In genomic region chr8:120678447-120678846, GRCm38 (mm10) we compare ENCODE assay signal across 9 mouse cellular contexts. TPM values are rescaled to one million over a fixed set of nuclear protein-coding genes. Genes with fewer than 3 reads are reported as not detected.
DNase-seq lines count a peak whose midpoint lies in the region; ATAC-seq and TF ChIP-seq lines count a peak whose summit lies in the region.
"Had no signal": no experiment of that assay in that cellular context is flagged by ENCODE, and none has a peak within 500 bp of the region (broad histone marks: within the 10 kb centered on the region; RNA-seq: fewer than 3 reads in every experiment).

No protein-coding gene starts in this region.

- peak; percentile 87 for ATAC-seq in inflammation-experienced regulatory T-cells, adult 6 months
- ATAC-seq in megakaryocyte-erythroid progenitor cell, adult 5-6 weeks (replicated peaks; ENCODE audit: low FRiP score, low TSS enrichment, poor library complexity, severe bottlenecking), result peak; percentile 77

- peak; percentile 75 for DNase-seq in adipocyte (ENCODE audit: low spot score)
- peak; percentile 81 to 84 for DNase-seq in cerebellum, postnatal 36 days
- peak; percentile 91 for DNase-seq in gastrocnemius, adult 2 months
- DNase-seq in left cerebral cortex, adult 8-10 months (ENCODE audit: low spot score in 2 of 2), result peak; percentile 60 to 81
- peak; percentile 81 for DNase-seq in right cerebral cortex, postnatal 25 days
- peak; percentile 87 for DNase-seq in urinary bladder, postnatal 25 days (ENCODE audit: low spot score)

- TF ChIP-seq CTCF in gastrocnemius, adult 2 months (IDR thresholded peaks at IDR 0.05), result no peak; the same call in none of the 2 replicates

- H3K4me3 ChIP-seq in gastrocnemius, adult 2 months, result no peak overlapping the region
- H3K4me3 ChIP-seq: neural tube, embryonic 12.5 days had no signal

- intact Hi-C loops in gastrocnemius, adult 2 months (cut with DNase I), result loop anchor here (1.0 to 10.0 kb wide), 3 partner anchors 118 to 426 kb away; partner anchors contain the start of gene Mthfsd

- no peak overlapping the region for H3K27ac ChIP-seq in gastrocnemius, adult 2 months
- H3K27ac ChIP-seq: neural tube, embryonic 12.5 days had no signal

RNA-seq across cellular contexts. Expression of gene Emc8, which starts 10.1 kb away (rescaled TPM):
- 10 to 100 TPM; 22.2 to 25.6 TPM for total RNA-seq in gastrocnemius, adult 2 months (2021)
- polyA plus RNA-seq in inflammation-experienced regulatory T-cells, adult 6 months (2017; shearing (Covaris generic)), result 10 to 100 TPM; 41.3 to 90.8 (median 53.1) TPM
- total RNA-seq in left cerebral cortex, adult 8-10 months (2022), result 10 to 100 TPM; 60.5 to 72.0 (median 69.4) TPM
- 32.8 and 36.5 TPM in 2 replicates for total RNA-seq in megakaryocyte-erythroid progenitor cell, adult 5-6 weeks (2014; fragmentation: Nextera tagmentation)
- total RNA-seq in megakaryocyte-erythroid progenitor cell, adult 5-6 weeks (2017), result 69.8 and 87.1 TPM in 2 replicates

RNA-seq across cellular contexts. Expression of gene Cox4i1, which starts 10.4 kb away (rescaled TPM):
- 1,000 to 10,000 TPM; 1,376 to 1,812 TPM for total RNA-seq in gastrocnemius, adult 2 months (2021)
- polyA plus RNA-seq in inflammation-experienced regulatory T-cells, adult 6 months (2017; shearing (Covaris generic)), result 1,000 to 10,000 TPM; 1,064 to 1,179 (median 1,122) TPM
- 1,000 to 10,000 TPM; 1,070 to 1,158 (median 1,126) TPM for total RNA-seq in left cerebral cortex, adult 8-10 months (2022)
- 1,045 and 1,237 TPM in 2 replicates for total RNA-seq in megakaryocyte-erythroid progenitor cell, adult 5-6 weeks (2014; fragmentation: Nextera tagmentation)
- total RNA-seq in megakaryocyte-erythroid progenitor cell, adult 5-6 weeks (2017), result 386 and 612 TPM in 2 replicates

RNA-seq across cellular contexts. Expression of gene Gm27021, which starts 10.6 kb away (rescaled TPM):
- not detected for total RNA-seq in gastrocnemius, adult 2 months (2021)
- under 1 TPM in 1 of 3 experiments, not detected in 2; 0.98 TPM for polyA plus RNA-seq in inflammation-experienced regulatory T-cells, adult 6 months (2017; shearing (Covaris generic))
- total RNA-seq in left cerebral cortex, adult 8-10 months (2022), result 1 to 10 TPM in 1 of 4 experiments, under 1 TPM in 1, not detected in 2; 0.62 to 1.2 TPM
- total RNA-seq in megakaryocyte-erythroid progenitor cell, adult 5-6 weeks (2014; fragmentation: Nextera tagmentation), result not detected in 2 replicates
- not detected in 2 replicates for total RNA-seq in megakaryocyte-erythroid progenitor cell, adult 5-6 weeks (2017)

RNA-seq across cellular contexts. Expression of gene 1190005I06Rik, which starts 31.0 kb away (rescaled TPM):
- 1 to 10 TPM in 1 of 2 experiments, under 1 TPM in 1; 0.77 to 1.0 TPM for total RNA-seq in gastrocnemius, adult 2 months (2021)
- polyA plus RNA-seq in inflammation-experienced regulatory T-cells, adult 6 months (2017; shearing (Covaris generic)), result 1 to 10 TPM in 1 of 3 experiments, not detected in 2; 1.6 TPM
- total RNA-seq in left cerebral cortex, adult 8-10 months (2022), result 10 to 100 TPM; 11.8 to 16.6 (median 14.4) TPM
- total RNA-seq in megakaryocyte-erythroid progenitor cell, adult 5-6 weeks (2014; fragmentation: Nextera tagmentation), result not detected in 2 replicates
- not detected in 2 replicates for total RNA-seq in megakaryocyte-erythroid progenitor cell, adult 5-6 weeks (2017)

RNA-seq across cellular contexts. Expression of gene Irf8, which starts 57.7 kb away (rescaled TPM):
- total RNA-seq in gastrocnemius, adult 2 months (2021), result 10 to 100 TPM in 1 of 2 experiments, 1 to 10 TPM in 1; 4.8 to 11.2 TPM
- 10 to 100 TPM; 14.7 to 24.6 (median 20.5) TPM for polyA plus RNA-seq in inflammation-experienced regulatory T-cells, adult 6 months (2017; shearing (Covaris generic))
- total RNA-seq in left cerebral cortex, adult 8-10 months (2022), result 10 to 100 TPM in 2 of 4 experiments, 1 to 10 TPM in 2; 5.1 to 22.2 (median 11.7) TPM
- 1.0 and 1.3 TPM in 2 replicates for total RNA-seq in megakaryocyte-erythroid progenitor cell, adult 5-6 weeks (2014; fragmentation: Nextera tagmentation)
- total RNA-seq in megakaryocyte-erythroid progenitor cell, adult 5-6 weeks (2017), result 3.7 and 6.9 TPM in 2 replicates
